Mouse (Mus musculus) liver, embryonic 13.5 days (tissue): Measurements from ENCODE around the gene Abca8a. TPM values are rescaled to one million over a fixed set of nuclear protein-coding genes. Genes with fewer than 3 reads are reported as not detected.

Experiments used
- ATAC-seq: fragments of 200-750 bp; cut with Nextera tagmentation; 2 replicates; pipeline ENCODE4 v1.8.0; 2017; ENCODE audit warnings: low read depth, mild to moderate bottlenecking, moderate number of reproducible peaks, moderate library complexity
- DNase-seq: peaks from one replicate; pipeline ENCODE4 v3.0.0; 2022
- H3K27ac ChIP-seq: fragments of 300-500 bp; sonication (generic); 2 replicates; pipeline ENCODE4 v1.5.1; 2015; ENCODE audit warnings: moderate library complexity, mild to moderate bottlenecking, inconsistent platforms
- H3K27me3 ChIP-seq: fragments of 300-500 bp; sonication (generic); 2 replicates; pipeline ENCODE4 v1.6.1; 2015; ENCODE audit warnings: mild to moderate bottlenecking, inconsistent platforms
- H3K36me3 ChIP-seq: fragments of 300-500 bp; sonication (generic); 2 replicates; pipeline ENCODE4 v1.6.1; 2015; ENCODE audit warnings: mild to moderate bottlenecking, inconsistent platforms
- H3K4me1 ChIP-seq: fragments of 300-500 bp; sonication (generic); replicated peaks from 2 replicates; pipeline ENCODE4 v1.6.1; 2015; ENCODE audit warnings: inconsistent platforms
- H3K4me2 ChIP-seq: fragments of 300-500 bp; sonication (generic); 2 replicates; pipeline ENCODE4 v1.6.1; 2015; ENCODE audit warnings: inconsistent platforms, mild to moderate bottlenecking, moderate library complexity
- H3K4me3 ChIP-seq: fragments of 300-500 bp; sonication (generic); replicated peaks from 2 replicates; pipeline ENCODE4 v1.5.1; 2015; ENCODE audit warnings: mild to moderate bottlenecking, inconsistent platforms
- H3K9ac ChIP-seq: fragments of 300-500 bp; sonication (generic); 2 replicates; pipeline ENCODE4 v1.6.1; 2015; ENCODE audit warnings: mild to moderate bottlenecking, inconsistent platforms
- H3K9me3 ChIP-seq: fragments of 300-500 bp; sonication (generic); replicated peaks from 2 replicates; pipeline ENCODE4 v1.6.1; 2016; ENCODE audit warnings: inconsistent platforms
- WGBS: fragments of 180-500 bp; shearing (Covaris S2); methylation state at CpG from one replicate; pipeline ENCODE4 v1.1.7; 2015; ENCODE audit not compliant: insufficient replicate concordance; 5-methylcytosine and 5-hydroxymethylcytosine counted together
- polyA plus RNA-seq: library from polyadenylated mRNA; unstranded; fragments of >200 nt; fragmentation: Nextera tagmentation; extraction: Ambion mirVana; gene quantifications from 2 replicates; pipeline ENCODE4 v1.2.1, GENCODE M21; 2015

Gene Abca8a
- 0.81 and 1.2 TPM in 2 replicates for polyA plus RNA-seq

DNA sequence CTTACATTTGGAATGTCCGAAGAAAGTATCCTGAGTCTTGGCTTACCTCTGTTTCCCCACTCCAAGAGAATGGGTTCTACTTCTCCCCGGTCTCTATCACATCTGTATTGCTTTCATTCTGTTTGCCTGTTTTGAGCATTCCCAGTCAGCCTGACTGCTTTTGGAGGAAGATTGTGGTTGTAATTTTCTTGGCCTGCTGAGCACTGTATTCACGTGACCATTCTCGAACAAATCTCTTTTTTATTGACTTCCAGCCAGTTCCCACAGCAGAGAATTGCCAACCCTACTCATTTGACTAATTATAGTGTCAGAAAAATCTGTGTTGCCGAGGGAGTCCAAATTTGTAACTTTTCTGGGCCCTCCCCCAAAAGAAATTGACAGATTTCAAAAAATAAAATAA, at the start of gene Abca8a:
Gene Abca8a (minus strand): TSS at position 121 of the 400 bp plus-strand sequence.
- no peaks in the 10 kb centered on the region for H3K27me3 ChIP-seq
- DNase-seq, result no peak
- no peaks in the 10 kb centered on the region for H3K4me1 ChIP-seq
- WGBS, result 59% methylated on average over 5 of the region's 5 CpGs
- H3K27ac ChIP-seq, result peak within 1 kb of the TSS; percentile 5; the same call in 1 of the 2 replicates
- ATAC-seq, result no peak
- no peaks in the 10 kb centered on the region for H3K36me3 ChIP-seq
- H3K9ac ChIP-seq, result no peak within 1 kb of the TSS
- H3K4me2 ChIP-seq, result no peak within 1 kb of the TSS
- H3K9me3 ChIP-seq, result no peaks in the 10 kb centered on the region
- H3K4me3 ChIP-seq, result no peak within 1 kb of the TSS

DNA sequence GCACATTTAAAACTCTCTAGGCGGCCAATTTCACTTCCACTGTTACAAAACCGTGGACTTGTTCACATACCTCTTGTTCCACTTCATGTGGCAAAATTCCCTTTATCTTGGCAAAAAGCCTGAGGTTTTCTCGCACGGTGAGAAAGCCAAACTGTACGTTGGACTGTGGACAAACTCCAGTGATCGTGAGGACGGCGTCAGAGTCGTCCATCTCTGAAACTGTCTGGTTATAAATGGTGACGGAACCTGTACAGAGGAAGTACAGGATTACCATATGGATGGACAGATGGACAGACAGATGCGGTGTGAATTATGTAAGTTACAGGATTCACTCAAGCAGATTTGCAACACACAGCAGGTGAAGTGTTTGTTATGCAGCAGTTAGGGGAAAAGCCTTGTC, 49.6 kb upstream of the Abca8a start:
- H3K9ac ChIP-seq, result no peak overlapping the region
- ATAC-seq (no peak), DNase-seq (no peak)
- H3K27me3 ChIP-seq, result no peaks in the 10 kb centered on the region
- H3K4me2 ChIP-seq, result no peak overlapping the region
- 64% methylated on average over 11 of the region's 11 CpGs for WGBS
- no peak overlapping the region for H3K4me3 ChIP-seq
- no peaks in the 10 kb centered on the region for H3K9me3 ChIP-seq
- no peaks in the 10 kb centered on the region for H3K36me3 ChIP-seq
- no peak overlapping the region for H3K27ac ChIP-seq
- 0 out of 2 replicates have a peak, but pooled peaks cover 2% of the 10 kb centered on the region for H3K4me1 ChIP-seq

GRCm38 (mm10) chr11:110130760-110131159, 35.0 kb upstream of the Abca8a start:
- H3K27me3 ChIP-seq, result no peaks in the 10 kb centered on the region
- H3K4me3 ChIP-seq, result no peak overlapping the region
- H3K4me2 ChIP-seq, result no peak overlapping the region
- H3K9me3 ChIP-seq, result no peaks in the 10 kb centered on the region
- H3K9ac ChIP-seq, result no peak overlapping the region
- no peaks in the 10 kb centered on the region for H3K36me3 ChIP-seq
- H3K27ac ChIP-seq, result no peak overlapping the region
- ATAC-seq (no peak), DNase-seq (no peak)
- no peaks in the 10 kb centered on the region for H3K4me1 ChIP-seq
- WGBS, result 61% methylated on average over 5 of the region's 5 CpGs

- no peak overlapping the region for H3K27ac ChIP-seq
- no peak for ATAC-seq
Observed at GRCm38 (mm10) chr11:110111137-110111536, 15.4 kb upstream of the Abca8a start.

DNA sequence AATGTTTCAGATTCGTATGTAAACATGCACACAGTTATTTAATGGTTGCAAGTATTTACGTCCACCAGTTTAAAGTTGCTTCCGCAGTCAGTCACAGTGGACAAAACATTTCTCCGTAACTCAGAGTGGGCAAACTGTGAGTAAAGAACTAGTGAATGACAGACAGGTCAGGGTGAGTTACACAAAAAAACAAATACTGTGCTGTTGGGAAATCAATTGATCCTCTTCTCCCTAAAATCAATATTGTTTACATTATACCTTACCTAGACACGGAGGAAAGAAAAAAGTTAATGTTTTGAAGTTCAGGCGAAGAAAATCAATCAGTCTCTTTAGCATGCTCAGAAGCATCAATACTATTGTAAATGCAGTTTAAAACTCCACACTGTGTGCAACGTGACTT, 5.7 kb upstream of the Abca8a start:
- Histone ChIP-seq H3K27me3 (no peaks in the 10 kb centered on the region), H3K4me1 (no peaks in the 10 kb centered on the region), H3K9ac (no peak overlapping the region), H3K4me3 (no peak overlapping the region), H3K27ac (no peak overlapping the region), H3K36me3 (peaks cover 3% of the 10 kb centered on the region; the same call in 1 of the 2 replicates), H3K9me3 (no peaks in the 10 kb centered on the region), H3K4me2 (no peak overlapping the region)
- WGBS, result 57% methylated on average over 7 of the region's 7 CpGs
- DNase-seq, result no peak
- ATAC-seq, result peak; percentile 43

More at GRCm38 (mm10) chr11:110111137-110111536, 15.4 kb upstream of the Abca8a start:
- Histone ChIP-seq H3K36me3 (no peaks in the 10 kb centered on the region), H3K27me3 (no peaks in the 10 kb centered on the region), H3K4me1 (no peaks in the 10 kb centered on the region), H3K4me3 (no peak overlapping the region), H3K4me2 (no peak overlapping the region), H3K9me3 (no peaks in the 10 kb centered on the region), H3K9ac (no peak overlapping the region)
- DNase-seq, result no peak
- 48% methylated on average over 4 of the region's 4 CpGs for WGBS

DNA sequence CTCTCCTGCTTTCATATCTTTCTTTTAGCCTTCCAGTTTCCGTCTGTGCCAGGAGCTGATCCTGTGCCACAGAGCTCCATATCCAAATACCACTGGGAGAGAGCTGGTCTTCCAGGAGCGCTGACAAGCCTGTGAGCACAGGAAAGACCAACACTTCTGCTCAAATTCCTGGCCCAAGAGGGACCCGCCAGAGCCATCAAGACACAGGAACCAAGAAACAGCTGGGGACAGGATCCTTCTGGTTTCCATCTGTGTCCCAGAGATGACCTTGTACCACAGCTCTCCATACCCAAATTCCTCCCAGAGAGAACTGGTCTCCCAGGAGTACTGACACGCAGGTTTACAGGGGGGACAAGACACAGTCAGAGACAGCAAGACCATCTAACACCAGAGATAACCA, 3.1 kb upstream of the Abca8a start:
- H3K9me3 ChIP-seq, result no peaks in the 10 kb centered on the region
- H3K27me3 ChIP-seq, result no peaks in the 10 kb centered on the region
- DNase-seq (no peak), ATAC-seq (no peak)
- no peaks in the 10 kb centered on the region for H3K4me1 ChIP-seq
- H3K4me3 ChIP-seq, result no peak overlapping the region
- 55% methylated on average over 4 of the region's 4 CpGs for WGBS
- no peak overlapping the region for H3K27ac ChIP-seq
- H3K36me3 ChIP-seq, result no peaks in the 10 kb centered on the region
- no peak overlapping the region for H3K4me2 ChIP-seq
- H3K9ac ChIP-seq, result no peak overlapping the region

- DNase-seq (no peak), ATAC-seq (no peak)
- Histone ChIP-seq H3K27ac (no peak overlapping the region), H3K4me3 (no peak overlapping the region), H3K27me3 (no peaks in the 10 kb centered on the region), H3K4me2 (no peak overlapping the region), H3K36me3 (no peaks in the 10 kb centered on the region), H3K4me1 (no peaks in the 10 kb centered on the region), H3K9ac (no peak overlapping the region), H3K9me3 (no peaks in the 10 kb centered on the region)
- 51% methylated on average over 6 of the region's 6 CpGs for WGBS
Observed at GRCm38 (mm10) chr11:110097465-110097864, 1.7 kb upstream of the Abca8a start.

DNA sequence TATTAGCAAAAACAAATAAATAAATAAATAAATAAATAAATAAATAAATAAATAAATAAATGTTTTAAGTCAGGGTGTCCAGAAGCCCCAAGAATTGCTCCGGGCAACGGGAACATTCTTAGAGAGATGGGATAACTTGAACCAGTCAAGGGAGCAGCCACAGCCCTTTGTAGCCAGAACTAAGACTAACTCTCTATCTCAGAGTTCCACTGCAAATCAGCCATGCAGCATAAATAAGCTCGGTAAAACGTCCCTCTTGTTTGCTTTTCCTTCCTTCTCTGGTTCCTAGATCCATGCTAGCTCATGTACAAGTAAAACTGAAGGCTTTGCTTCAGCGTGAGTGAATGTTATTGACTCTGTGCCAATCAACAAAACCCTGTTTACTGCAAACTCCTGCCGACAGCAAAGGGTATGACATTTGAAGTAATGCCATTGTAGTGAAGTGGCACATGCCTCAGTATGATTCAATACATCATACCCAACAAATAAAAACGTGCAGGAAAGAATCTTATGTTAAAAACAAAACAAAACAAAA, 865 bp downstream of the Abca8a start:
- H3K9me3 ChIP-seq, result no peaks in the 10 kb centered on the region
- 48% methylated on average over 7 of the region's 7 CpGs for WGBS
- no peak overlapping the region for H3K27ac ChIP-seq
- no peaks in the 10 kb centered on the region for H3K4me1 ChIP-seq
- no peak overlapping the region for H3K4me3 ChIP-seq
- DNase-seq (no peak), ATAC-seq (no peak)
- no peaks in the 10 kb centered on the region for H3K36me3 ChIP-seq
- no peaks in the 10 kb centered on the region for H3K27me3 ChIP-seq
- no peak overlapping the region for H3K4me2 ChIP-seq
- no peak overlapping the region for H3K9ac ChIP-seq

- no peak overlapping the region for H3K27ac ChIP-seq
- no peaks in the 10 kb centered on the region for H3K27me3 ChIP-seq
- ATAC-seq (no peak), DNase-seq (no peak)
- no peaks in the 10 kb centered on the region for H3K36me3 ChIP-seq
- H3K4me3 ChIP-seq, result no peak overlapping the region
- H3K9me3 ChIP-seq, result no peaks in the 10 kb centered on the region
- no peak overlapping the region for H3K4me2 ChIP-seq
- no peaks in the 10 kb centered on the region for H3K4me1 ChIP-seq
- 54% methylated on average over 3 of the region's 3 CpGs for WGBS
- H3K9ac ChIP-seq, result no peak overlapping the region
Observed at GRCm38 (mm10) chr11:110094236-110094635, 1.5 kb downstream of the Abca8a start.

DNA sequence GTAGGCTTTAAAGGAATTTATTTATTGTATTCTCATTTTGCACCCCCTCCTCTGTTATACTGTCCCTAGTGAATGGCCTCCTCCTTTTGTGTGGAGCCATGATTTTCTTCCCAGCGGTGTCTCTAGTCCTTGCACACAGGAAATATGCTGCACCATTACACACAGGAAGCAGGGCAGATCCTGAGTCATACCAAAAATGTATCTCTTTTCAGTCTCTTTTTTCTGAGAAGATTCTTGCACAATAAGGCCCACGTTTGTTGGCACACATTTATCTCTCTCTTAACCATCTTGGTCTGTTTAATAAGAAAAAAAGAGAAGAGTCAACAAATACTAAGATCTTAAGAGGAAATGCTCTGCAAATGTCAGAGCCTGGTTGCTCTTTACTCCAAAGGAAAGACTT, 4.5 kb downstream of the Abca8a start:
- Histone ChIP-seq H3K9ac (no peak overlapping the region), H3K4me3 (no peak overlapping the region), H3K36me3 (no peaks in the 10 kb centered on the region), H3K27ac (no peak overlapping the region), H3K4me2 (no peak overlapping the region), H3K4me1 (no peaks in the 10 kb centered on the region), H3K27me3 (no peaks in the 10 kb centered on the region), H3K9me3 (no peaks in the 10 kb centered on the region)
- DNase-seq, result no peak
- WGBS, result 40% methylated on average over 2 of the region's 2 CpGs
- no peak for ATAC-seq

DNA sequence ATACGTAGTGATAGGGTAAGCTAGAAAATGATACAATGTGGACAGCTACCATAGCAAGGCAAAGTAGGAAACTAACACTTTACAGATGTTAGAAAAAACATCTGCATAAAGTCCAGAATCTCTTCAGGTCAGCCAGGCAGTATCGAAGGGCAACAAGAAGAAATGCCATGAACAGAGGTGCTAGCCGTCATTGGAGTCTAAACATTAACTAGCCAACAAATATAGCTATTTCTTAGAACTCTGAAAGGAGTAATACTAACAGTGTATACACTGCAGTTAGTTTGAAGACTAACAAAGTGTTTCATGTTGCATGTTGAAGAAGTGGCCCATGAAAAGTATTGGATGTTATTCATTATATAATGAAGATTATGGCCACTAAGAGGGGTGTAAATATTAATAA, 23.6 kb downstream of the Abca8a start:
- H3K4me1 ChIP-seq, result no peaks in the 10 kb centered on the region
- no peaks in the 10 kb centered on the region for H3K9me3 ChIP-seq
- DNase-seq (no peak), ATAC-seq (no peak)
- no peak overlapping the region for H3K4me3 ChIP-seq
- H3K36me3 ChIP-seq, result no peaks in the 10 kb centered on the region
- 55% methylated on average over 3 of the region's 3 CpGs for WGBS
- H3K4me2 ChIP-seq, result no peak overlapping the region
- no peak overlapping the region for H3K9ac ChIP-seq
- H3K27me3 ChIP-seq, result no peaks in the 10 kb centered on the region
- no peak overlapping the region; the same call in 1 of the 2 replicates for H3K27ac ChIP-seq

GRCm38 (mm10) chr11:110061032-110061431, 34.7 kb downstream of the Abca8a start:
- Histone ChIP-seq H3K4me1 (no peaks in the 10 kb centered on the region), H3K9me3 (no peaks in the 10 kb centered on the region), H3K9ac (no peak overlapping the region), H3K27ac (no peak overlapping the region), H3K4me3 (no peak overlapping the region), H3K27me3 (no peaks in the 10 kb centered on the region), H3K36me3 (no peaks in the 10 kb centered on the region), H3K4me2 (no peak overlapping the region)
- WGBS, result 53% methylated on average over 4 of the region's 4 CpGs
- no peak for ATAC-seq
- no peak for DNase-seq
